Comparison of ENCODE assay signal across 24 mouse cellular contexts in the genomic region with DNA sequence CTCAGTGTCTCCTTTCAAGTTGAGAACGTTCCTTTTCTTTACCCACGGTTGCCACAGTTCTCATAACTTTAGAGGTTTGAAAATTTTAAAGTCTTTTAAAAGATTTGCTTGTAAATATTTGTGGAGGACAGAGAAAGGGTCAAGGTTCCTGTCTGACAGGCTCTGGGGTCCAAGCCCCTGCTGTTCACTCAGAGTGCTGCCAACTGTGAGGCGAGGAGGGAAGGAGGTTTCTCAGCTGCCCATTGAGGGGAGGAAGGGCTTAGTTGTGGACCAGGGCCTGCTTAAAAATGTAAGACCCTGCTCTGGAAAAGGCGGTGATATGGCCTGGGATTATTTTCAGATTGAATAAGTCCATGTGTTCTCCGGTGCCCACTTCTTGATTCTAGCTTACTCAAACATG. TPM values are rescaled to one million over a fixed set of nuclear protein-coding genes. Genes with fewer than 3 reads are reported as not detected.
DNase-seq lines count a peak whose midpoint lies in the region; ATAC-seq and TF ChIP-seq lines count a peak whose summit lies in the region.
"Had no signal": no experiment of that assay in that cellular context is flagged by ENCODE, and none has a peak within 500 bp of the region (broad histone marks: within the 10 kb centered on the region; RNA-seq: fewer than 3 reads in every experiment).

No protein-coding gene starts in this region.

- H3K36me3 ChIP-seq in heart, embryonic 16.5 days (ENCODE audit: control insufficient read depth, insufficient read depth) = no peaks in the 10 kb centered on the region
- H3K36me3 ChIP-seq in heart, embryonic 10.5 days = no peaks in the 10 kb centered on the region
- H3K36me3 ChIP-seq in lung, postnatal 0 days (ENCODE audit: insufficient read depth, low read length) = no peaks in the 10 kb centered on the region
- H3K36me3 ChIP-seq in stomach, postnatal 0 days (ENCODE audit: control insufficient read depth, insufficient read depth, low read length) = no peaks in the 10 kb centered on the region
- H3K36me3 ChIP-seq: limb, embryonic 13.5 days; midbrain, embryonic 10.5 days; neural tube, embryonic 12.5 days; stomach, embryonic 15.5 days had no signal

- no peak overlapping the region for H3K9ac ChIP-seq in heart, embryonic 16.5 days (ENCODE audit: low read length)
- no peak overlapping the region for H3K9ac ChIP-seq in lung, postnatal 0 days (replicated peaks; ENCODE audit: low read depth)
- no peak overlapping the region for H3K9ac ChIP-seq in stomach, postnatal 0 days (ENCODE audit: low read length)
- H3K9ac ChIP-seq: limb, embryonic 13.5 days; neural tube, embryonic 12.5 days; stomach, embryonic 15.5 days had no signal

- no peak for DNase-seq in heart, embryonic 10.5 days (ENCODE audit: low spot score)
- no peak for DNase-seq in left cerebral cortex, adult 2 months (ENCODE audit: extremely low spot score in 1 of 2, low spot score in 2 of 2)
- no peak for DNase-seq in left cerebral cortex, postnatal 4 days
- DNase-seq in lung, postnatal 0 days (ENCODE audit: low spot score) = peak; percentile 53
- no peak for DNase-seq in stomach, postnatal 0 days (ENCODE audit: low spot score)
- no peak for DNase-seq in liver
- DNase-seq: adrenal gland, postnatal 10 days; B cell, adult 2 months; cerebellum, adult 11-12 months; cerebellum, postnatal 25 days; layer of hippocampus, adult 9-11 months; thymus, postnatal 36 days had no signal

- H3K27me3 ChIP-seq in heart, embryonic 16.5 days (ENCODE audit: control insufficient read depth, insufficient read depth, low read length) = no peaks in the 10 kb centered on the region
- H3K27me3 ChIP-seq in heart, embryonic 10.5 days (ENCODE audit: insufficient read depth, poor library complexity, severe bottlenecking) = no peaks in the 10 kb centered on the region
- H3K27me3 ChIP-seq in lung, postnatal 0 days (replicated peaks; ENCODE audit: insufficient read depth, low read length) = no peaks in the 10 kb centered on the region
- H3K27me3 ChIP-seq in stomach, postnatal 0 days (ENCODE audit: control insufficient read depth, insufficient read depth, low read length) = no peaks in the 10 kb centered on the region
- H3K27me3 ChIP-seq: neural tube, embryonic 12.5 days; stomach, embryonic 15.5 days had no signal

- 0 out of 2 replicates have a peak overlapping the region, but pooled peaks have one; percentile 15 for H3K27ac ChIP-seq in heart, embryonic 16.5 days (ENCODE audit: low read length)
- H3K27ac ChIP-seq in heart, embryonic 10.5 days = no peak overlapping the region
- peak overlapping the region; percentile 55 for H3K27ac ChIP-seq in left cerebral cortex, adult 2 months
- peak overlapping the region; percentile 74 for H3K27ac ChIP-seq in lung, postnatal 0 days (ENCODE audit: low read length)
- peak overlapping the region; percentile 40 for H3K27ac ChIP-seq in stomach, postnatal 0 days (replicated peaks)
- H3K27ac ChIP-seq: limb, embryonic 13.5 days; midbrain, embryonic 10.5 days; neural tube, embryonic 12.5 days; stomach, embryonic 15.5 days had no signal

- no peak overlapping the region for H3K4me2 ChIP-seq in heart, embryonic 16.5 days (ENCODE audit: low read depth, low read length)
- H3K4me2 ChIP-seq in lung, postnatal 0 days (replicated peaks; ENCODE audit: low read depth, low read length) = no peak overlapping the region
- H3K4me2 ChIP-seq in stomach, postnatal 0 days (replicated peaks; ENCODE audit: low read depth) = no peak overlapping the region
- H3K4me2 ChIP-seq: limb, embryonic 13.5 days; neural tube, embryonic 12.5 days; stomach, embryonic 15.5 days had no signal

- intact Hi-C loops in left cerebral cortex, adult 2 months (cut with DNase I) = no loop called here
- intact Hi-C loops in left cerebral cortex, postnatal 4 days (cut with DNase I) = no loop called here

- no peak for TF ChIP-seq CTCF in left cerebral cortex, adult 2 months (IDR thresholded peaks at IDR 0.05)
- TF ChIP-seq CTCF in lung, postnatal 0 days (IDR thresholded peaks at IDR 0.05) = no peak
- no peak for TF ChIP-seq CTCF in stomach, postnatal 0 days (IDR thresholded peaks at IDR 0.05; ENCODE audit: low read depth)

- H3K4me1 ChIP-seq in heart, embryonic 16.5 days (ENCODE audit: control insufficient read depth, insufficient read depth, low read length) = no peaks in the 10 kb centered on the region
- H3K4me1 ChIP-seq in heart, embryonic 10.5 days = no peaks in the 10 kb centered on the region
- H3K4me1 ChIP-seq in lung, postnatal 0 days (ENCODE audit: insufficient read depth, low read depth, low read length) = no peaks in the 10 kb centered on the region
- H3K4me1 ChIP-seq in stomach, postnatal 0 days (replicated peaks; ENCODE audit: control insufficient read depth, insufficient read depth) = no peaks in the 10 kb centered on the region
- H3K4me1 ChIP-seq: midbrain, embryonic 10.5 days; neural tube, embryonic 12.5 days; stomach, embryonic 15.5 days had no signal

- ATAC-seq in heart, embryonic 16.5 days (replicated peaks; ENCODE audit: extremely low read depth, insufficient read depth, low FRiP score) = no peak
- ATAC-seq in lung, postnatal 0 days = peak; percentile 54
- ATAC-seq in stomach, postnatal 0 days (ENCODE audit: low FRiP score, low TSS enrichment) = no peak
- ATAC-seq: forebrain, embryonic 14.5 days; hindbrain, embryonic 16.5 days had no signal

- no peaks in the 10 kb centered on the region for H3K9me3 ChIP-seq in heart, embryonic 16.5 days (replicated peaks; ENCODE audit: control insufficient read depth, low read length)
- no peaks in the 10 kb centered on the region for H3K9me3 ChIP-seq in heart, embryonic 10.5 days
- no peaks in the 10 kb centered on the region for H3K9me3 ChIP-seq in lung, postnatal 0 days (ENCODE audit: low read length)
- no peaks in the 10 kb centered on the region for H3K9me3 ChIP-seq in stomach, postnatal 0 days (ENCODE audit: control insufficient read depth, low read length)
- H3K9me3 ChIP-seq: limb, embryonic 13.5 days; midbrain, embryonic 10.5 days; neural tube, embryonic 12.5 days; stomach, embryonic 15.5 days had no signal

- 81% methylated on average over 5 of the region's 5 CpGs for WGBS in heart, embryonic 16.5 days
- 80% methylated on average over 5 of the region's 5 CpGs for WGBS in heart, embryonic 10.5 days
- 55% methylated on average over 5 of the region's 5 CpGs for WGBS in lung, postnatal 0 days
- WGBS in stomach, postnatal 0 days = 64% methylated on average over 5 of the region's 5 CpGs

- no peak for TF ChIP-seq EP300 in lung, postnatal 0 days (IDR thresholded peaks at IDR 0.05)
- no peak for TF ChIP-seq EP300 in stomach, postnatal 0 days (optimal IDR thresholded peaks at IDR 0.05)

- H3K4me3 ChIP-seq in heart, embryonic 16.5 days (ENCODE audit: low read length) = no peak overlapping the region
- H3K4me3 ChIP-seq in heart, embryonic 10.5 days = no peak overlapping the region
- no peak overlapping the region for H3K4me3 ChIP-seq in left cerebral cortex, adult 2 months
- H3K4me3 ChIP-seq in lung, postnatal 0 days (ENCODE audit: low read depth, low read length) = no peak overlapping the region
- no peak overlapping the region for H3K4me3 ChIP-seq in stomach, postnatal 0 days (ENCODE audit: low read depth, low read length)
- H3K4me3 ChIP-seq: limb, embryonic 13.5 days; midbrain, embryonic 10.5 days; neural tube, embryonic 12.5 days; stomach, embryonic 15.5 days had no signal

RNA-seq across cellular contexts. Expression of a gene that starts 5.4 kb away (rescaled TPM):
- 0.07 TPM in 1 of 2 replicates, not detected in the other for polyA plus RNA-seq in heart, embryonic 16.5 days (2015; fragmentation: Nextera tagmentation; extraction: Ambion mirVana)
- not detected in 2 replicates for polyA plus RNA-seq in heart, embryonic 10.5 days (2016; fragmentation: Nextera tagmentation; extraction: Ambion mirVana)
- total RNA-seq in left cerebral cortex, adult 2 months (2021) = not detected
- not detected for total RNA-seq in left cerebral cortex, postnatal 4 days (2021)
- 0.08 and 0.16 TPM in 2 replicates for polyA plus RNA-seq in lung, postnatal 0 days (2015; fragmentation: Nextera tagmentation; extraction: Ambion mirVana)
- 0.08 TPM in 1 of 2 replicates, not detected in the other for polyA plus RNA-seq in stomach, postnatal 0 days (2015; fragmentation: Nextera tagmentation; extraction: Ambion mirVana)
- total RNA-seq: adrenal gland, postnatal 10 days; heart, postnatal 36 days; monocyte, adult 5-6 weeks had no signal
- polyA plus RNA-seq: brain, embryonic 14.5 days; forebrain, embryonic 14.5 days; hindbrain, embryonic 16.5 days; liver, embryonic 16.5 days; midbrain, embryonic 10.5 days; neural tube, embryonic 12.5 days; spleen, adult 2 months had no signal

RNA-seq across cellular contexts. Expression of a gene that starts 33.4 kb away (rescaled TPM):
- 6.4 and 9.9 TPM in 2 replicates for polyA plus RNA-seq in heart, embryonic 16.5 days (2015; fragmentation: Nextera tagmentation; extraction: Ambion mirVana)
- 0.10 TPM in 1 of 2 replicates, not detected in the other for polyA plus RNA-seq in heart, embryonic 10.5 days (2016; fragmentation: Nextera tagmentation; extraction: Ambion mirVana)
- total RNA-seq in left cerebral cortex, adult 2 months (2021) = 1 to 10 TPM; 2.3 to 2.6 TPM
- total RNA-seq in left cerebral cortex, postnatal 4 days (2021) = under 1 TPM; 0.28 TPM
- polyA plus RNA-seq in lung, postnatal 0 days (2015; fragmentation: Nextera tagmentation; extraction: Ambion mirVana) = 266 and 286 TPM in 2 replicates
- 16.4 and 17.7 TPM in 2 replicates for polyA plus RNA-seq in stomach, postnatal 0 days (2015; fragmentation: Nextera tagmentation; extraction: Ambion mirVana)
- total RNA-seq: monocyte, adult 5-6 weeks had no signal

RNA-seq across cellular contexts. Expression of a gene that starts 52.4 kb away (rescaled TPM):
- 0.11 TPM in 1 of 2 replicates, not detected in the other for polyA plus RNA-seq in heart, embryonic 16.5 days (2015; fragmentation: Nextera tagmentation; extraction: Ambion mirVana)
- polyA plus RNA-seq in heart, embryonic 10.5 days (2016; fragmentation: Nextera tagmentation; extraction: Ambion mirVana) = not detected in 2 replicates
- not detected for total RNA-seq in left cerebral cortex, adult 2 months (2021)
- not detected for total RNA-seq in left cerebral cortex, postnatal 4 days (2021)
- 0.60 and 1.2 TPM in 2 replicates for polyA plus RNA-seq in lung, postnatal 0 days (2015; fragmentation: Nextera tagmentation; extraction: Ambion mirVana)
- 0.06 and 0.10 TPM in 2 replicates for polyA plus RNA-seq in stomach, postnatal 0 days (2015; fragmentation: Nextera tagmentation; extraction: Ambion mirVana)
- total RNA-seq: heart, postnatal 36 days; monocyte, adult 5-6 weeks had no signal
- polyA plus RNA-seq: brain, embryonic 14.5 days; forebrain, embryonic 14.5 days; hindbrain, embryonic 16.5 days; limb, embryonic 13.5 days; liver, embryonic 16.5 days; midbrain, embryonic 10.5 days; neural tube, embryonic 12.5 days had no signal

Comparison
In these comparisons a context has a peak if more than half of its experiments do, and no peak if none do; other contexts are left out.
1. RNA of a gene that starts 33.4 kb away (polyA plus RNA-seq): 266 to 286 TPM in lung, postnatal 0 days; 16.4 to 17.7 TPM in stomach, postnatal 0 days, 6.4 to 9.9 TPM in heart, embryonic 16.5 days and 0.10 TPM in heart, embryonic 10.5 days; every median in the first group is over 10 times any median in the second.